In genomic region chr15:75062030-75062574, GRCm38 (mm10) we compare ENCODE assay signal across 8 mouse cellular contexts. TPM values are rescaled to one million over a fixed set of nuclear protein-coding genes. Genes with fewer than 3 reads are reported as not detected.
A peak's percentile ranks its signal among the peaks of the same experiment; 100 is the strongest.
DNase-seq lines count a peak whose midpoint lies in the region; ATAC-seq lines count a peak whose summit lies in the region.
"Not testable (repeated sequence)": the region's sequence is repeated elsewhere in the genome, so short reads cannot be mapped to it uniquely, and the experiment has no call there.
"Had no signal": no experiment of that assay in that cellular context is flagged by ENCODE, and none has a peak within 500 bp of the region (broad histone marks: within the 10 kb centered on the region; RNA-seq: fewer than 3 reads in every experiment).

No protein-coding gene starts in this region.

- not testable (repeated sequence) for H3K4me2 ChIP-seq in intestine, embryonic 14.5 days (ENCODE audit: low read length)

- 36% methylated on average over 6 of the region's 6 CpGs for whole genome bisulfite sequencing in intestine, embryonic 14.5 days
- 37% methylated on average over 6 of the region's 6 CpGs for WGBS in midbrain, embryonic 10.5 days

- H3K9ac ChIP-seq in intestine, embryonic 14.5 days (ENCODE audit: low read length) = not testable (repeated sequence)

- H3K27me3 ChIP-seq in intestine, embryonic 14.5 days (replicated peaks; ENCODE audit: control insufficient read depth, insufficient read depth, low read length); midbrain, embryonic 10.5 days (ENCODE audit: low read depth, poor library complexity, severe bottlenecking): not testable (repeated sequence)

- not testable (repeated sequence) for H3K9me3 ChIP-seq in intestine, embryonic 14.5 days (ENCODE audit: control insufficient read depth, low read length); midbrain, embryonic 10.5 days (replicated peaks)

- H3K27ac ChIP-seq in intestine, embryonic 14.5 days (ENCODE audit: low read depth); midbrain, embryonic 10.5 days (replicated peaks): not testable (repeated sequence)

- peak; percentile 68 for DNase-seq in T-cell, adult 2 months (ENCODE audit: low spot score)
- peak; percentile 38 for DNase-seq in cerebellum, adult 9-10 months
- peak; percentile 67 for DNase-seq in gastrocnemius, adult 18-20 months (ENCODE audit: low spot score)
- peak; percentile 82 for DNase-seq in intestine, embryonic 14.5 days (ENCODE audit: low spot score)
- DNase-seq in left cerebral cortex, postnatal 14 days (ENCODE audit: low spot score in 2 of 2) = peak; percentile 37 to 59
- peak; percentile 62 for DNase-seq in midbrain, embryonic 10.5 days (ENCODE audit: low spot score)
- peak; percentile 44 to 81 for DNase-seq in spleen, adult 18-20 months

- not testable (repeated sequence) for H3K4me3 ChIP-seq in intestine, embryonic 14.5 days (ENCODE audit: low read depth, low read length); midbrain, embryonic 10.5 days

- not testable (repeated sequence) for ATAC-seq in intestine, embryonic 14.5 days (replicated peaks; ENCODE audit: low FRiP score, low TSS enrichment, low read depth)

- intact Hi-C loops in left cerebral cortex, postnatal 14 days (cut with DNase I) = loop anchor here (10.0 kb wide), 1 partner anchor 137 kb away; no protein-coding TSS in a partner anchor

- H3K4me1 ChIP-seq in intestine, embryonic 14.5 days (replicated peaks; ENCODE audit: control insufficient read depth, insufficient read depth, low read length); midbrain, embryonic 10.5 days: not testable (repeated sequence)

- not testable (repeated sequence) for H3K36me3 ChIP-seq in intestine, embryonic 14.5 days (ENCODE audit: control insufficient read depth, insufficient read depth, low read length); midbrain, embryonic 10.5 days

RNA-seq across cellular contexts. Expression of gene Ly6c1, which starts 13.5 kb away (rescaled TPM):
- 100 to 1,000 TPM in 1 of 2 experiments, 10 to 100 TPM in 1; 84.4 to 104 TPM for total RNA-seq in gastrocnemius, adult 18-20 months (2021)
- polyA plus RNA-seq in intestine, embryonic 14.5 days (2014; fragmentation: Nextera tagmentation; extraction: Ambion mirVana) = 9.4 and 9.8 TPM in 2 replicates
- total RNA-seq in left cerebral cortex, postnatal 14 days (2021) = 10 to 100 TPM; 45.4 to 62.2 TPM
- 0.81 and 1.1 TPM in 2 replicates for polyA plus RNA-seq in midbrain, embryonic 10.5 days (2016; fragmentation: Nextera tagmentation; extraction: Ambion mirVana)

RNA-seq across cellular contexts. Expression of gene Ly6c2, which starts 49.7 kb away (rescaled TPM):
- 1 to 10 TPM; 3.5 to 4.2 TPM for total RNA-seq in gastrocnemius, adult 18-20 months (2021)
- polyA plus RNA-seq in intestine, embryonic 14.5 days (2014; fragmentation: Nextera tagmentation; extraction: Ambion mirVana) = 0.77 and 1.2 TPM in 2 replicates
- total RNA-seq in left cerebral cortex, postnatal 14 days (2021) = 1 to 10 TPM in 1 of 2 experiments, under 1 TPM in 1; 0.82 to 1.9 TPM
- not detected in 2 replicates for polyA plus RNA-seq in midbrain, embryonic 10.5 days (2016; fragmentation: Nextera tagmentation; extraction: Ambion mirVana)
- polyA plus RNA-seq: hindbrain, embryonic 12.5 days had no signal
